ENCODE assay signal across 20 mouse cellular contexts in the genomic region with DNA sequence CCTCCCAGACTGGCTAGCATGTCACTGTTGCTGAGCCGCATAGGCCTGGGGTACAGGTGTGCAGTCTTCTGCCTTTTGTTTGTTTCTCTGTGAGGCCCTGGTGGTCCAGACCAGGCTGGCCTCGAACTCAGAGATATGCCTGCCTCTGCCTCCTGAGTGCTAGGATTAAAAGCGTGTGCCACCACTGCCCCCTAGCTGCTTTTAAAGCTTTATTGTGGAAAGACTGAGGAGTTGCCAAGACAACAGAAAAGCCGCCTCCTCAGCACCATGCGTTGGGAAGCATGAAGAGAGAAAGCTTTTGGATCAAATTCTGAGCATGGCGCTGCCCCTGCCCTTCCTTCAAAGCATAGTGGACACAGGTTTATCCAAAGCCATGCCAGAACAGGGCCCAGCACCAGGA. TPM values are rescaled to one million over a fixed set of nuclear protein-coding genes. Genes with fewer than 3 reads are reported as not detected.
DNase-seq lines count a peak whose midpoint lies in the region; ATAC-seq and TF ChIP-seq lines count a peak whose summit lies in the region.
"Had no signal": no experiment of that assay in that cellular context is flagged by ENCODE, and none has a peak within 500 bp of the region (broad histone marks: within the 10 kb centered on the region; RNA-seq: fewer than 3 reads in every experiment).

No protein-coding gene starts in this region.

- no peaks in the 10 kb centered on the region for H3K4me1 ChIP-seq in liver, postnatal 0 days (ENCODE audit: insufficient read depth)
- H3K4me1 ChIP-seq in ES-Bruce4 (ENCODE audit: control insufficient read depth, insufficient read depth, low read length), result peaks cover 6% of the 10 kb centered on the region
- peaks cover 72% of the 10 kb centered on the region for H3K4me1 ChIP-seq in embryonic facial prominence, embryonic 10.5 days
- peaks cover 9% of the 10 kb centered on the region; the same call in 1 of the 2 replicates for H3K4me1 ChIP-seq in cerebellum, adult 2 months (ENCODE audit: control insufficient read depth, insufficient read depth, low read length)
- H3K4me1 ChIP-seq: heart, embryonic 12.5 days had no signal

- H3K27me3 ChIP-seq in liver, postnatal 0 days (ENCODE audit: insufficient read depth, low read length), result no peaks in the 10 kb centered on the region
- no peaks in the 10 kb centered on the region for H3K27me3 ChIP-seq in ES-Bruce4 (ENCODE audit: control insufficient read depth, insufficient read depth, low read length, poor library complexity, severe bottlenecking)
- peaks cover 49% of the 10 kb centered on the region for H3K27me3 ChIP-seq in embryonic facial prominence, embryonic 10.5 days (replicated peaks; ENCODE audit: low read depth, poor library complexity, severe bottlenecking)
- H3K27me3 ChIP-seq in cerebellum, adult 2 months (ENCODE audit: control insufficient read depth, insufficient read depth, low read length), result no peaks in the 10 kb centered on the region

- no peak for DNase-seq in layer of hippocampus, adult 2 months (ENCODE audit: low spot score in 2 of 2)
- no peak for DNase-seq in layer of hippocampus, adult 9-10 months (ENCODE audit: low spot score)
- DNase-seq in liver, postnatal 0 days, result no peak
- DNase-seq in liver, result no peak
- peak; percentile 60 for DNase-seq in R1 (ENCODE audit: low read depth, low spot score)
- no peak for DNase-seq in embryonic facial prominence, embryonic 10.5 days (ENCODE audit: low spot score)
- DNase-seq in cerebellum, adult 2 months, result no peak
- DNase-seq: adrenal gland, adult 8-10 months; adrenal gland, postnatal 36 days; cerebellum, adult 8-10 months; cerebellum, postnatal 25 days; gastrocnemius, postnatal 14 days had no signal

- TF ChIP-seq EP300 in liver, postnatal 0 days (IDR thresholded peaks at IDR 0.05; ENCODE audit: low read depth), result no peak
- TF ChIP-seq EP300 in ES-Bruce4 (IDR thresholded peaks at IDR 0.05; ENCODE audit: insufficient read depth, low read depth, low read length), result no peak

- TF ChIP-seq CTCF in layer of hippocampus, adult 2 months (conservative IDR thresholded peaks at IDR 0.05), result peak; percentile 48
- TF ChIP-seq CTCF in liver, postnatal 0 days (IDR thresholded peaks at IDR 0.05; ENCODE audit: low read depth), result peak; percentile 21; the same call in 1 of the 2 replicates
- peak; percentile 18 for TF ChIP-seq CTCF in ES-Bruce4 (IDR thresholded peaks at IDR 0.05; ENCODE audit: low read depth, low read length)
- no peak for TF ChIP-seq CTCF in cerebellum, adult 2 months (IDR thresholded peaks at IDR 0.05; ENCODE audit: borderline replicate concordance, insufficient read depth, low read depth, low read length)

- H3K9ac ChIP-seq in liver, postnatal 0 days (replicated peaks), result no peak overlapping the region
- no peak overlapping the region for H3K9ac ChIP-seq in ES-Bruce4 (ENCODE audit: low read depth, poor library complexity, severe bottlenecking)
- H3K9ac ChIP-seq: embryonic facial prominence, embryonic 13.5 days; forebrain, embryonic 12.5 days; heart, embryonic 12.5 days; hindbrain, embryonic 14.5 days had no signal

- ATAC-seq in liver, postnatal 0 days, result peak; percentile 3
- ATAC-seq: forebrain, embryonic 16.5 days; Patski had no signal

- H3K36me3 ChIP-seq in liver, postnatal 0 days (replicated peaks; ENCODE audit: insufficient read depth, low read length), result peaks cover 38% of the 10 kb centered on the region
- H3K36me3 ChIP-seq in ES-Bruce4 (ENCODE audit: control insufficient read depth, insufficient read depth, low read length, poor library complexity, severe bottlenecking), result peaks cover 46% of the 10 kb centered on the region
- H3K36me3 ChIP-seq in embryonic facial prominence, embryonic 10.5 days (replicated peaks), result no peaks in the 10 kb centered on the region
- H3K36me3 ChIP-seq: embryonic facial prominence, embryonic 13.5 days; forebrain, embryonic 12.5 days; heart, embryonic 12.5 days; hindbrain, embryonic 10.5 days had no signal

- H3K4me2 ChIP-seq in liver, postnatal 0 days (ENCODE audit: low read depth, low read length), result no peak overlapping the region
- H3K4me2 ChIP-seq: embryonic facial prominence, embryonic 13.5 days; forebrain, embryonic 12.5 days; heart, embryonic 12.5 days; hindbrain, embryonic 14.5 days had no signal

- H3K27ac ChIP-seq in layer of hippocampus, adult 2 months, result no peak overlapping the region
- H3K27ac ChIP-seq in liver, postnatal 0 days (ENCODE audit: low read depth), result no peak overlapping the region
- H3K27ac ChIP-seq in ES-Bruce4 (ENCODE audit: insufficient read depth, low read length), result no peak overlapping the region
- no peak overlapping the region for H3K27ac ChIP-seq in embryonic facial prominence, embryonic 10.5 days (replicated peaks)
- H3K27ac ChIP-seq in cerebellum, adult 2 months (ENCODE audit: insufficient read depth, low read length), result no peak overlapping the region
- H3K27ac ChIP-seq: embryonic facial prominence, embryonic 13.5 days; forebrain, embryonic 12.5 days; hindbrain, embryonic 10.5 days; hindbrain, embryonic 14.5 days had no signal

- H3K9me3 ChIP-seq in liver, postnatal 0 days (ENCODE audit: low read length), result no peaks in the 10 kb centered on the region
- H3K9me3 ChIP-seq in ES-Bruce4 (replicated peaks; ENCODE audit: control insufficient read depth, insufficient read depth, low read length, poor library complexity, severe bottlenecking), result no peaks in the 10 kb centered on the region
- H3K9me3 ChIP-seq in embryonic facial prominence, embryonic 10.5 days, result no peaks in the 10 kb centered on the region
- H3K9me3 ChIP-seq: embryonic facial prominence, embryonic 13.5 days; forebrain, embryonic 12.5 days; heart, embryonic 12.5 days had no signal

- WGBS in liver, postnatal 0 days (ENCODE audit: insufficient replicate concordance), result 83% methylated on average over 6 of the region's 6 CpGs
- 92% methylated on average over 6 of the region's 6 CpGs for WGBS in embryonic facial prominence, embryonic 10.5 days
- WGBS in cerebellum, adult 2 months, result 96% methylated on average over 6 of the region's 6 CpGs

- no peak for TF ChIP-seq POLR2A in ES-Bruce4 (IDR thresholded peaks at IDR 0.05; ENCODE audit: insufficient read depth, low read length)
- no peak for TF ChIP-seq POLR2A in cerebellum, adult 2 months (IDR thresholded peaks at IDR 0.05; ENCODE audit: borderline replicate concordance, insufficient read depth, low read length)

- H3K4me3 ChIP-seq in layer of hippocampus, adult 2 months, result no peak overlapping the region
- H3K4me3 ChIP-seq in liver, postnatal 0 days (ENCODE audit: low read depth, low read length), result no peak overlapping the region
- H3K4me3 ChIP-seq in ES-Bruce4 (ENCODE audit: low read depth, low read length), result no peak overlapping the region
- H3K4me3 ChIP-seq in embryonic facial prominence, embryonic 10.5 days, result no peak overlapping the region
- H3K4me3 ChIP-seq in cerebellum, adult 2 months (replicated peaks; ENCODE audit: insufficient read depth, low read depth, low read length), result no peak overlapping the region
- H3K4me3 ChIP-seq: embryonic facial prominence, embryonic 13.5 days; forebrain, embryonic 12.5 days; heart, embryonic 12.5 days; hindbrain, embryonic 10.5 days had no signal

RNA-seq across cellular contexts. Expression of a gene that starts 38.8 kb away (rescaled TPM):
- total RNA-seq in layer of hippocampus, adult 2 months (2021), result 10 to 100 TPM; 27.5 to 27.7 TPM
- 853 and 957 TPM in 2 replicates for polyA plus RNA-seq in liver, postnatal 0 days (2015; fragmentation: Nextera tagmentation; extraction: Ambion mirVana)
- polyA plus RNA-seq in ES-Bruce4 (2011; ENCODE audit: insufficient read depth, insufficient read length, low read depth, missing spikeins), result 168 and 176 TPM in 2 replicates
- polyA plus RNA-seq in embryonic facial prominence, embryonic 10.5 days (2016; fragmentation: Nextera tagmentation; extraction: Ambion mirVana), result 13.0 and 16.1 TPM in 2 replicates
- polyA plus RNA-seq in cerebellum, adult 2 months (2012; rRNA removed), result 27.4 and 29.9 TPM in 2 replicates
